Mouse (Mus musculus) spleen, postnatal 36 days (tissue): Measurements from ENCODE around the gene Trappc6a.
A peak's percentile ranks its signal among the peaks of the same experiment; 100 is the strongest.

ENCODE experiments used
- DNase-seq, 2 experiments: peaks; one replicate each; pipeline ENCODE4 v3.0.0; 2022; ENCODE audit warnings: low spot score in 2 of 2, mixed read lengths in 1 of 2

Trappc6a gene

GRCm38 (mm10) chr7:19508150-19508923 is at the start of gene Trappc6a, which contains the start of gene Bloc1s3:
Gene Trappc6a (plus strand): TSS chr7:19508395.
Gene Bloc1s3 (minus strand): TSS chr7:19508367.
- DNase-seq = peak; percentile 91 to 92

GRCm38 (mm10) chr7:19458591-19459111 is 49.5 kb upstream of the Trappc6a start, which contains the start of gene Mark4:
Gene Mark4 (minus strand): TSS chr7:19458821.
- DNase-seq = peak; percentile 67 to 68

DNA sequence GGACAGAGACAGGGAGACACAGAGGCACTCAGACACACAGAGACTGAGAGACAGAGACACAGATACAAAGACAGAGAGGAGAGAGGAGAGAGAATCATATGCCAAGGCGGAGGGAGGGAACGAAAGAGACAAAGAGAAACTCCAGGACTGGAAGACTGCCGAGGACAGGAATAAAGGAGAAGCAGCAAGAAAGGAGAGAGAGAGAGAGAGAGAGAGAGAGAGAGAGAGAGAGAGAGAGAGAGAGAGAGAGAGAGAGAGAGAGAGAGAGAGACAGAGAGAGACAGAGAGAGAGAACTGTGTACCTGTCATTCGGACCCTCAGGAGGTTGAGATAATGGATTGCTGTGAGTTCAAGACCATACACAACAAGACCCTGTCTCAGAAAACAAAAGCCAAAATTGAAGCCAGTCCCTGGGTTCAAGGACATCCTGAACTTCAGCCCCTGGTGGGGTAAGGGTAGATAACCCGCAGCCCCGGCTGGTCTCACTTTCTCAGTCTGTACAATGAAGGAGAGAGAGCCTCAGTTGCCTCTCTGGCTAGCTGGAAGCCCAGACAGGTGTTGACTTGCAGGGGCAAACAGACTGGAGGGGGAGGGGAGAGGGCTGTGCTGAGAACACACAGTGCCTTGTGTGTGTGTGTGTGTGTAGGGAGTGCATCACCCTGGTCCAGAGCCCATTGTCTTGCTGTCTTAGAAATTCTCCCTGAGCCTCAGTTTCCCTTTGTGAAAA is 48.9 kb upstream of the Trappc6a start:
- DNase-seq = no peak

DNA sequence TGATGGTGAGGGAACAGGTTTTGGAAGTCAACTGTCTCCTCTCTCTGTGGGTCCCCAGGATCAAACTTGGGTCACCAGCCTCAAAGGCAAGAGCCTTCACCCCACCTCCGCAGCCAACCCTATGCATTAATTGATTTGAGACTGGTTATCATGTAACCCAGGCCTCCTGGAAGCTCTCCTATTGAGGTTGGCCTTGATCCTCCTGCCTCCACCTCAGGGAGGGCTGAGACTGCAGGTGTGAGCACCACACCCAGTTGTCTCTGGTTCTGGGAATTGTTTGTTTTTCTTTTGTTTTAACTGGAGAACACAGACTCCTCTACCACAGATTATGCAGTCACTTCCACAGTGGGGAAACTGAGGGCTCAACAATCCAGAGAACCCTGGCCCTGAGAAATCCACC is 47.7 kb upstream of the Trappc6a start:
- DNase-seq = no peak

- peak; percentile 34 to 65 for DNase-seq
Observed at GRCm38 (mm10) chr7:19461488-19461887, 46.7 kb upstream of the Trappc6a start.

DNA sequence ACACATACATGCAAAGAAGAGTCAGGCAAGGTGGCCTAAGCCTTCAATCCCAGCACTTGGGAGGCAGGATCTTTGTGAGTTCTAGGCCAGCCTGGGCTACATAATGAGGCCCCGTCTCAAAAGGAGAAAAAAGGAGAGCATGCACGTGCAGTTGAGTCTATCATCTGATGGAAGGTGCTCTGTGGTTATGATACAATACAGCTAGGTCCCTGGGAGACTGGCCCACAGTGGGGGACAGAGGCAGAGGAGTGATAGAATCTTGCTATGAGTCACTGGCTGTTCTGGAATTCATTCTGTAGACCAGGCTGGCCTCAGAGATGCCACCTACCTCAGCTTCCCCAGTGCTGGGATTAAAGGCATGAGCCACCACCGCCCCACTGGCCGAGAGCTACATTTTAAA is 45.8 kb upstream of the Trappc6a start:
- DNase-seq = no peak

- DNase-seq = no peak
Observed at GRCm38 (mm10) chr7:19462884-19463381, 45.3 kb upstream of the Trappc6a start, which contains the start of gene Exoc3l2. Gene Exoc3l2 (plus strand): TSS chr7:19463331.

DNA sequence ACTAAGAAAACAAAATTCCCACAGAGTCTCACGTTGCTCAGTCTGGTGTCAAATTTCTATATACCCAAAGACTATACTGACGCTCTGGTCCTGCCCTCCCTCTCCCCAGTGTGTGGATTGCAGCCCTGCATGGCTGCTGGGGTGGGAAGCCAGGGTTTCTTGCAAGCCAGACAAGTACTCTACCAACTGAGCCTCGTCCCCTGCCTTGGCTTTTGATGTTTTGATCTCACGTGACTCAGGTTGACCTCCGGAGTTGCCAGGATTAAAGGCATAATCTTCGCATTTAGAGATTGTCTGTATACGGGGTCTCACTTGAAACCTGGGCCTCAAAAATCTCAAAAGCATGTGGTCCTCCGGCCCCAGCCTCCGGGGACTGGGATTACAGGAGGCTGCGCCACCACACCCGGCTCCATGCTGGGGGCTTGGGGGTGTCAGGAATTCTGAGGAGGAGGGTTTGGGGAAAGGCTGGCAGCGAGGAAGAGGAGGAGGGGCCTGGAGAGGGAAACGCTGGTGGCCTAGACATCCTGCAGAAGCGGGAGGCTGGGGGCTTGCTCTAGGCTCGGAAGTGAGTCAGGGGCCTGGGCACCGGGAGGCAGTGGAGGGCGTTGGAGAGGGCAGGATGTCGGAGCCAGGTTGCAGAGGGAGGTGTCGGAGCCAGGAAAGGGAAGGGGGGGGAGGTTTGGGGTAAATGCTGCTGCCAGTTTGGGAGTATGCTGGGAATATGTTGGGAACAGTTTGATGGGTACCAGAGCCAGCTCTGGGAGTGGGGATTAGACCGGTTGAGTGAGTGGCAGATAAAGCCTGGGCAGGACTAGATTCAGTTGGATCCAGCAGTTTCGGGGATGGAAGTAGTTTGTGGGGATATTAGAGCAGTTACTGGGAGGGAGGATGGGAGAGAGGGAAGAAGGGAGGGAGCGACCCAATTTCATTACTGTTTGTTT is 43.6 kb upstream of the Trappc6a start:
- no peak for DNase-seq

- DNase-seq = no peak
Observed at GRCm38 (mm10) chr7:19466602-19467145, 41.5 kb upstream of the Trappc6a start.

DNA sequence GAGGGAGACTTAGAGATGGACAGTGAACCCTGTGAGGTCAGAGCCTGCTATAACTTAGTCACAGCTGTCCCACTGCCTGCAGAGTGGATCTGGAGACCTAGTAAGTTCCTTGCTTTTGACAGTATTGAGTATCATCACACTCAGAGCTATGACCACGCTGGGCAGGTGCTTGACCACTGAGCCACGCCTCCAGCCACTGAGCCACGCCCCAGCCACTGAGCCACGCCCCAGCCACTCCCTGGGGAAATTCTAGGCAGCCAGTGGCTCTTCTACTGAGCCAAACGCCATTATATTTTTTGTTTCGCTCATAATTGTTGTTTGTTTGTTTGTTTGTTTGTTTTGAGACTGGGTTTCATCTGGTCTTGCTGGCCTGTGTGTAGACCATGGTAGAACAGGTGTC is 40.6 kb upstream of the Trappc6a start:
- DNase-seq = no peak

GRCm38 (mm10) chr7:19468279-19468678 is 39.9 kb upstream of the Trappc6a start:
- no peak for DNase-seq

DNA sequence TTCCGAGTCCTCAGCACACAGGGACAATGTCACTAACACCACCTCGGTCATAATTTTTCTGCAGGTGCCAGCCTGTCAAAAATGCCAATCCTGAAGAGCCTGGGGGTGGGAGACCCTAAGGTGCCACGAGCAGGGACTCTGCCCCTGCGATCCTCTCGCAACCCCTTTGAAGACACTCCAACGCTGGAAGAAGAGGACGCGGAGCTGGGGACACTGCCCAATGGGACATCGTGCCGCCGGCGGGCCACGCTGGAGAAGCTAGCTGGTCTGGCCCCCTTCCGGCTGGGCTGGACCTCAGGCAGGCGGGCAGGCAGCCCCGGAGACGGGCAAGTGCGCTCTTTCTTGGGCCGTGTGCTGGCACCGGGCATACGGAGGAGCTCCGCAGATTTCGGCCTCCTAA is 38.8 kb upstream of the Trappc6a start:
- DNase-seq = no peak

DNA sequence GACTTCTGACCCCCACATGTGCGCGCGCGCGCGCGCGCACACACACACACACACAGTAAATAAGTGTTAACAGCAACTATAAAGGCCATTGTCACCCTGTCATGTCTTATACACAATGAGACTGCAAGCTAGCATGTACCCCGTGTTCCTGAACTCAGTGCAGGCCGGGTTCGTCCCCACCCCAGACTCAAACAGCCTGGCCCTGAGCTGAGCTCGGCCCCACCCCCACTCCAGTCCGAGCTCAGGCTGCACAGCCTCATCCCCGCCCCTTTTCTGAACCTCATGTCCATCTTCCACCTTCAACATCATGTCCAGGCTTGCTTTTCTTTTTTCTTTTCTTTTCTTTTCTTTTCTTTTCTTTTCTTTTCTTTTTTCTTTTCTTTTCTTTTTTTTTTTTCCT is 37.9 kb upstream of the Trappc6a start:
- no peak for DNase-seq

DNA sequence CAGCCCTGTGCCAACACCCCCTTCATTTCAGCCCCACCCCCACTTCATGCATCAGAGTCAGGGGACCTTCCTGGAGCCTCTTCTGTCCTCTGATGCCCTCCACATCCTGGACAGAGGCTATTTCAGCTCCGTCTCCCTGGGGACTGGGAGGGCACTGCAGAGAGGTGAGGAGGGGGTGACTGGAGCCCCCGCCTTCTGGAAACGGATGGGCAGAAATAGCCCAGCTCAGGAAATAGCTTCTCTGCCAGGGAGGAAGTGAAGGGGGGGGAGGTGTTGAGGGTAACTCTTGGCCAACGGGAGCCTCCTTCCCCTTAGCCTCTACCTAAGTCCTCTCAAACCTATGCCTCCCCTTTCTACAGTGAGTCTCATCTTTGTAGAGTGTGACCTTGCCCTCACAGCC is 35.8 kb upstream of the Trappc6a start:
- peak; percentile 38 to 51 for DNase-seq

- DNase-seq = peak; percentile 31 to 36
Observed at GRCm38 (mm10) chr7:19473875-19474443, 34.2 kb upstream of the Trappc6a start.

GRCm38 (mm10) chr7:19477084-19477483 is 31.1 kb upstream of the Trappc6a start:
- no peak for DNase-seq

- no peak for DNase-seq
Observed at GRCm38 (mm10) chr7:19477624-19478384, 30.4 kb upstream of the Trappc6a start.

DNA sequence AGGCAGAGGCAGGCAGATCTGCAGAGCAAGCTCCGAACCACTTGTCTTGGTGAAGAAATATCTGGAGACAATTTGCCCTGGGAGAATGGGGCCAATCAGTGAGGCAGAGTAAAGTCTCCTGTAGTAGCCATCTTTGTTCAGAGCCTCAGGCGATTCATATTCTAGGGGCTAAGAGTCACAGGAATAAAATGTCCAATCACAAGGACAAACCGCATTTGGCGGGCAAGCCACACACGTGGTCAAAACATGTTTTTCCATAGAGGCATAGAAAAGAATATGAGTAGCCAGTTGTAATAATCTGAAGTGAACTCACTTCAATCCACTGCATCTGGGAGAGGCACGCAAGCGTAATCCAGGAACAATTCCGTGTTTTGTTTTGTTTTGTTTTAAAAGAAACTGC is 24.9 kb upstream of the Trappc6a start:
- no peak for DNase-seq

- DNase-seq = no peak
Observed at GRCm38 (mm10) chr7:19485488-19485887, 22.7 kb upstream of the Trappc6a start.

DNA sequence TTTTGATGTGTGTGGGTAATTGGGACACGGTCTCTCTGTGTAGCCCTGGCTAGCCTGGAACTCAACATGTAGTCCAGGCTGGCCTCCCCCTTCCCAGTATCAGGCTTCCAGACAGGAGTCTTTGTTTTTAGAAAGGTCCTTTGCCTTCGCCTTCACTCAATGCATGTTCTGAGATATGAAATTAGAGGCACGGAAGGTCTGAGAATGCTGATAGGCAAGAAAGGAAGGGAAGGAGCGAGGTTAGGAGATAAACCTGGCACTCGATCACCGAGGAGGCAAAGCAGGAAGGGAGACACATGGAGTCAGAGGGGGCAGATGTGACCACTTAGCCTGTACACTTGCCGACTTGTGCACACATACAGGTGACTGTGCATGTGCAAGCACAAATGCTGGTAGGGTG is 21.6 kb upstream of the Trappc6a start:
- no peak for DNase-seq
